Mouse (Mus musculus) gastrocnemius, postnatal 4 days (tissue): ENCODE measurements around the gene H1f0. TPM values are rescaled to one million over a fixed set of nuclear protein-coding genes. Genes with fewer than 3 reads are reported as not detected.
"Not testable (repeated sequence)": the region's sequence is repeated elsewhere in the genome, so short reads cannot be mapped to it uniquely, and the experiment has no call there.

Experiments
- DNase-seq, 2 experiments: peaks; one replicate each; pipeline ENCODE4 v3.0.0; 2021 to 2022; ENCODE audit warnings: low spot score in 2 of 2, mixed read lengths in 2 of 2
- total RNA-seq, 2 experiments: library from RNA; stranded (reverse); gene quantifications; 2 replicates each; pipeline ENCODE4 v1.2.3; 2021

H1f0 gene
- total RNA-seq, 2 experiments from 2014 or later: 212 to 246 TPM

- no peak for DNase-seq
These were observed 26.2 kb upstream of the H1f0 start for GRCm38 (mm10) chr15:79002036-79002435.

- no peak for DNase-seq
These were observed 25.2 kb upstream of the H1f0 start for GRCm38 (mm10) chr15:79003079-79003478.

- DNase-seq: no peak
These were observed 22.7 kb upstream of the H1f0 start for GRCm38 (mm10) chr15:79005581-79005980.

GRCm38 (mm10) chr15:79006638-79007037 is 21.6 kb upstream of the H1f0 start:
- no peak for DNase-seq

- no peak for DNase-seq
These were observed 21.2 kb upstream of the H1f0 start for GRCm38 (mm10) chr15:79007059-79007458.

GRCm38 (mm10) chr15:79007836-79008235 is 20.4 kb upstream of the H1f0 start:
- not testable (repeated sequence) for DNase-seq

- no peak for DNase-seq
These were observed 18.5 kb upstream of the H1f0 start for GRCm38 (mm10) chr15:79009734-79010133.

GRCm38 (mm10) chr15:79011550-79011949 is 16.7 kb upstream of the H1f0 start:
- no peak for DNase-seq

GRCm38 (mm10) chr15:79013382-79013781 is 14.9 kb upstream of the H1f0 start:
- no peak for DNase-seq

GRCm38 (mm10) chr15:79018191-79018590 is 10.1 kb upstream of the H1f0 start:
- no peak for DNase-seq

- no peak for DNase-seq
These were observed 9.4 kb upstream of the H1f0 start for GRCm38 (mm10) chr15:79018886-79019285.

- DNase-seq: no peak
These were observed 5.5 kb upstream of the H1f0 start for GRCm38 (mm10) chr15:79022671-79023230.

- no peak for DNase-seq
These were observed 4.9 kb upstream of the H1f0 start for GRCm38 (mm10) chr15:79023366-79023765.

GRCm38 (mm10) chr15:79025687-79026308 is 2.5 kb upstream of the H1f0 start:
- no peak for DNase-seq

GRCm38 (mm10) chr15:79026511-79027290 is 1.5 kb upstream of the H1f0 start:
- DNase-seq: no peak

- DNase-seq: peak in 1 of 2 experiments; percentile 54
These were observed 702 bp upstream of the H1f0 start for GRCm38 (mm10) chr15:79027291-79028205.

- no peak for DNase-seq
These were observed 704 bp downstream of the H1f0 start for GRCm38 (mm10) chr15:79028823-79029484.

- DNase-seq: no peak
These were observed 1.4 kb downstream of the H1f0 start for GRCm38 (mm10) chr15:79029519-79030241.

GRCm38 (mm10) chr15:79030551-79031435 is 2.5 kb downstream of the H1f0 start:
- DNase-seq: peak; percentile 78 to 89
